Mouse (Mus musculus) hindbrain, embryonic 16.5 days (tissue): ENCODE measurements around the gene Upb1. TPM values are rescaled to one million over a fixed set of nuclear protein-coding genes. Genes with fewer than 3 reads are reported as not detected.

ENCODE experiments used
- ATAC-seq: fragments of 200-750 bp; cut with Nextera tagmentation; 2 replicates; pipeline ENCODE4 v1.8.0; 2017; ENCODE audit warnings: moderate TSS enrichment, moderate library complexity
- H3K27ac ChIP-seq: fragments of 300-500 bp; sonication (generic); 2 replicates; pipeline ENCODE4 v1.5.1; 2014; ENCODE audit warnings: low read depth, mild to moderate bottlenecking, control low read depth, low read length, moderate library complexity
- H3K27me3 ChIP-seq: fragments of 300-500 bp; sonication (generic); replicated peaks from 2 replicates; pipeline ENCODE4 v1.6.1; 2014; ENCODE audit warnings: low read length; ENCODE audit not compliant: control insufficient read depth, insufficient read depth
- H3K36me3 ChIP-seq: fragments of 300-500 bp; sonication (generic); 2 replicates; pipeline ENCODE4 v1.6.1; 2014; ENCODE audit warnings: mild to moderate bottlenecking, low read length, moderate library complexity, mixed read lengths; ENCODE audit not compliant: control insufficient read depth, insufficient read depth
- H3K4me1 ChIP-seq: fragments of 300-500 bp; sonication (generic); 2 replicates; pipeline ENCODE4 v1.6.1; 2014; ENCODE audit warnings: low read depth, low read length; ENCODE audit not compliant: control insufficient read depth, insufficient read depth
- H3K4me2 ChIP-seq: fragments of 300-500 bp; sonication (generic); 2 replicates; pipeline ENCODE4 v1.6.1; 2014; ENCODE audit warnings: mild to moderate bottlenecking, low read length, control low read depth, moderate library complexity
- H3K4me3 ChIP-seq: fragments of 300-500 bp; sonication (generic); 2 replicates; pipeline ENCODE4 v1.5.1; 2014; ENCODE audit warnings: mild to moderate bottlenecking, low read length, control low read depth, moderate library complexity
- H3K9ac ChIP-seq: fragments of 300-500 bp; sonication (generic); 2 replicates; pipeline ENCODE4 v1.6.1; 2014; ENCODE audit warnings: low read depth, mild to moderate bottlenecking, control low read depth, low read length, moderate library complexity
- H3K9me3 ChIP-seq: fragments of 300-500 bp; sonication (generic); 2 replicates; pipeline ENCODE4 v1.6.1; 2014; ENCODE audit warnings: mild to moderate bottlenecking, low read length, moderate library complexity; ENCODE audit not compliant: control insufficient read depth
- WGBS: fragments of 180-500 bp; shearing (Covaris S2); extraction: QIAGEN DNeasy Blood & Tissue Kit; methylation state at CpG from one replicate; pipeline ENCODE4 v1.1.7; 2014; 5-methylcytosine and 5-hydroxymethylcytosine counted together
- polyA plus RNA-seq: library from polyadenylated mRNA; unstranded; fragments of >200 nt; fragmentation: Nextera tagmentation; extraction: Ambion mirVana; gene quantifications from 2 replicates; pipeline ENCODE4 v1.2.1, GENCODE M21; 2015

Upb1 gene
- polyA plus RNA-seq, 1 experiment from 2014 or later, result 0.39 TPM

DNA sequence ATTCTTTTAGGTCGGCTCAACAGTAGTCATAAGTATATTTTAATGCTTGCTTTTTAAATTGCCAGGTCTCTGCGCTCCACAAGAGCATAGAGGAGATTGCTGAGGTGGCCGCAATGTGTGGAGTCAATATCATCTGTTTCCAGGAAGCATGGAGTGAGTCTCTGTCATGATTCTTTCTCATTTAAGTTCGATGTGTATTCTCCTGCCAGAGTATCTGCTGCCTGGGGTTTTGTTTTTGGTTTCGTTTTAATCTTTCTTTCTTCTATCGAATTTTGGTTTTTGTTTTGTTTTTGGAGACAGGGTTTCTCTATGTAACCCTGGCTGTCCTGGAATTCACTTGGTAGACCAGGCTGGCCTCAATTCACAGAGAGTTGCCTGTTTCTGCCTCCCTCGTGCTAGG, 14.0 kb downstream of the Upb1 start:
- no peaks in the 10 kb centered on the region for H3K9me3 ChIP-seq
- ATAC-seq, result no peak
- WGBS, result 88% methylated on average over 7 of the region's 7 CpGs
- H3K27me3 ChIP-seq, result no peaks in the 10 kb centered on the region
- no peak overlapping the region for H3K4me3 ChIP-seq
- no peak overlapping the region for H3K4me2 ChIP-seq
- no peak overlapping the region for H3K9ac ChIP-seq
- H3K36me3 ChIP-seq, result no peaks in the 10 kb centered on the region
- H3K4me1 ChIP-seq, result no peaks in the 10 kb centered on the region; the same call in none of the 2 replicates
- no peak overlapping the region for H3K27ac ChIP-seq

DNA sequence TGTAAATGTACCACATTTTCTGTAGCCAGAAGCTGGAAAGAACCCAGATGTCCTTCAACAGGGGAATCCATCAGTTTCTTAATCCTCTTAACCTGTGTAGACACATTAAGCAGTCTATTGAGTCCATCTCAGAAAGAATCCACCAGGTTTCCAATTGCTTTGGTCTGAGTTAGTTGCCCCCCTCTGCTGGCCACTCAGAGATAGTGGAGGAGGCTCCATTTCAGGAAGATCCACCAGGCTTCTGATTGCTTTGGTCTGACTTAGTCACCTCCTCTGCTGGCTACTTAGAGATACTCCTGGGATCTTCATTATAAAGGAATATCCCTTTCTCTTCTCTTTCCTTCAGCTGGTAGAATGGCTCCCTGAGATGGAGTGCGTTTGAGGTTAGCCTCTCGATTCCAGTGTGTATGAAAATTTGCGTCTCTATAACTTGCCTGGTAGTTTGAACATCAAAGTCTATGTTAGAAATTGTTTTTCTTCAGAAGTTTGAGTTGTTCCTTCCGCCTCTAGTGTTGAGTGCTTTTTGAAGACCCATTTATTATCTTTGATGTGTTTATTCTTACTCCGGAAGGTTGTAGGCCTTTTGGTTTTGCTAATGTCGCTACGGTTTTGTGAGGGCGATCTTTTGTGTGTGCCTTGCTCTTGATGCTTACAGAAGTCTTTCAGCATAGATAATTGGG, 16.6 kb downstream of the Upb1 start:
- Histone ChIP-seq H3K4me1 (no peaks in the 10 kb centered on the region; the same call in none of the 2 replicates), H3K4me2 (no peak overlapping the region), H3K9me3 (no peaks in the 10 kb centered on the region), H3K36me3 (no peaks in the 10 kb centered on the region), H3K27ac (no peak overlapping the region), H3K9ac (no peak overlapping the region), H3K4me3 (no peak overlapping the region), H3K27me3 (no peaks in the 10 kb centered on the region)
- ATAC-seq, result no peak
- 93% methylated on average over 8 of the region's 8 CpGs for whole genome bisulfite sequencing

DNA sequence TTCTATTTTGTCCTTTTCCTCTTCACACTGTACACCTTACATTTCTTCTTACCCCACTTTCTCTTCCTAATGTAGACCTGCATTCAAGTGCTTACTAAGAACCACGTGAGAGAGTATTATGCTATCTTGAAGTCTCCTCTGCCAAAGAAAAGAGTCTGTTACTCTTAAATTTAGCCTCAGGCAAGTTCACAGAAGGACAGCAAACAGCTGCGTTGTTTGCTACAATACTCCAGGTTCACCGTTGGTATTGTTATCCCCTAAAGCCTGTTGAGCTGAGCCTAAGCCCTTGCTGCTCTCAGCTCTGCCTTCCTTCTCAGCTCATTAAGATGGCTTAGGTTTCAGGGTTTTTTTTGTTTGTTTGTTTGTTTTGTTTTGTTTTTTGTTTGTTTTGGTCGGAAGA, 17.8 kb downstream of the Upb1 start:
- Histone ChIP-seq H3K4me2 (no peak overlapping the region), H3K27me3 (no peaks in the 10 kb centered on the region), H3K4me3 (no peak overlapping the region), H3K27ac (no peak overlapping the region), H3K36me3 (no peaks in the 10 kb centered on the region), H3K9me3 (no peaks in the 10 kb centered on the region), H3K4me1 (no peaks in the 10 kb centered on the region), H3K9ac (no peak overlapping the region)
- ATAC-seq, result no peak
- WGBS, result 71% methylated on average over 4 of the region's 4 CpGs

DNA sequence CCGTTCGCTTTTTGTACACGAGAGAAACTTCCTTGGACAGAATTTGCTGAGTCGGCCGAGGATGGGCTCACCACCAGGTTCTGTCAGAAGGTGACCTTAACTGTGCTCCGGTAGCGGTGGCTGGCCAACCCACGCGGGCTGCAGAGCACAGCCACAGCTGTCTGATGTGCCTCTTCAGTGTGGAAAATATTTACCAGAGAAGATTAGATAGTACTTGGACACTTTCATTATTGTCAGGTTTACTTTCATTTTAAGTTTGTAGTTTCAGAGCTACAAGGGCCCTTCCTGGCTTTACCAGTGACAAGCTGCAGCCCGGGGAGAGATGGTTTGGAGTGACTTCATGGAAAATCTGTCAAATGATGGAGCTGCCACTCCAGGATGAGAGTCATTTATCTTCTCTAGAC, 23.6 kb downstream of the Upb1 start:
- Histone ChIP-seq H3K9me3 (no peaks in the 10 kb centered on the region), H3K4me3 (no peak overlapping the region), H3K27me3 (no peaks in the 10 kb centered on the region), H3K9ac (no peak overlapping the region), H3K27ac (no peak overlapping the region), H3K36me3 (no peaks in the 10 kb centered on the region), H3K4me1 (no peaks in the 10 kb centered on the region), H3K4me2 (no peak overlapping the region)
- ATAC-seq, result no peak
- WGBS, result 92% methylated on average over 10 of the region's 10 CpGs

DNA sequence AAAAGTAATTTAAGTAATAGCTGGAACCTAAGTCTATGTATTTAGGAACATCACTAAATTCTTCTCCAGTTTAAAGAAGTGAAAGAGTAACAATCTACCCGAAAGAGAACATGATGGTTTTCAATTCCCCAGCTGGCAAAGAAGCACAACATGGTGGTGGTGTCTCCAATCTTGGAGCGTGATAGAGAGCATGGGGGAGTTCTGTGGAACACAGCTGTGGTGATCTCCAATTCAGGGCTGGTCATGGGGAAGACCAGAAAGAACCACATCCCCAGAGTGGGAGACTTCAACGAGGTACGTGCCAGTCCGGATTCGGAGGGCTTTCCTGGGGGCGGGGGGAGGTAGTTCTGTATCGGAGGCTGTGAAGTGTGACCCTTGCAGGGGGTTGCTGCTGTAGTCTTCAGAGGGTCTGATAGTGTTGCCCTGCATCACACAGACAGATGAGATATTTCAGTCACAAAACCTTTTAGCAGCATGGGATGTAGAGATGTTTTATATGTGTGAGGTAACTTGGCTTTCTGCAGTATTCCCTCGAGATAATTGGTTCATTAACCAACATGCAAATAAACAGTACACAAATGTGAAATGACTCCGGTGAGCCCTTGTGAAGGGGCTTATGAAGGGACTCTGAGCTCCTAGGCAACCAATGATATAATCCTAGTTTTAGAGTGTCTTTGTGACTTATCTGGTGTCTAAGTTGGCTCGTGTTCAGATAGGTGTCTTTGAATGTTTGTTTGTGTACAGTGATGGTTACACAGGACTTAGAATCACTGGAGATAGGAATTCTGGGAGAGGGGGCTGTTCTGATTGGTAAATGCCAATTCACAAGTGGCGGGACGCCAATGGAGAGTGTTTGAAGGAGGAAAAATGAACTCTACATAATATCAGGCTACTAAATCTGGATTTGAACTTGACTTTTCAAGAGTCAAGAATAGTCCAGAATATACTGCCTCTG, 27.4 kb downstream of the Upb1 start:
- Histone ChIP-seq H3K4me3 (no peak overlapping the region), H3K9ac (no peak overlapping the region), H3K9me3 (no peaks in the 10 kb centered on the region), H3K4me1 (no peaks in the 10 kb centered on the region), H3K36me3 (no peaks in the 10 kb centered on the region), H3K27ac (no peak overlapping the region), H3K4me2 (no peak overlapping the region), H3K27me3 (no peaks in the 10 kb centered on the region)
- 75% methylated on average over 13 of the region's 13 CpGs for WGBS
- no peak for ATAC-seq

DNA sequence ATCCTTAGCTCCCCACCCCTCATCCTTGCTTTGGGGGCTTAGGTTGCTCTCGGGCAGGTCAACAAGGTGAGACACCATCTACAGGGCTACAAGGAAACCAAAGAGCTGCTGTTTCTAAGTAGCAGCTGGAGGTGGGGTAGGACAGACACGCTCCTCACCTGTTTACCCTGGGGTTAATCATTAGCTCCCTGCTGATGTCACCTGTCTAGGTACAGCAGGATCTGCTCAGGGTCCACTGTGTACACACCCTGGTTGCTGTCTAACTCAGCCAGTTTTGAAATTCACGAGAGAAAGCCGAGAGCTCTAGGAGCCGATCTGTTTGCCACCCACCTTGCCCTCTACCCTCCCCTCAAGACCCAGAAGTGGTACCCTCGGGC, 28.1 kb downstream of the Upb1 start:
- H3K4me2 ChIP-seq, result no peak overlapping the region
- no peak for ATAC-seq
- no peak overlapping the region for H3K27ac ChIP-seq
- no peaks in the 10 kb centered on the region for H3K4me1 ChIP-seq
- H3K27me3 ChIP-seq, result no peaks in the 10 kb centered on the region
- H3K9ac ChIP-seq, result no peak overlapping the region
- H3K36me3 ChIP-seq, result no peaks in the 10 kb centered on the region
- 85% methylated on average over 6 of the region's 6 CpGs for WGBS
- no peak overlapping the region for H3K4me3 ChIP-seq
- H3K9me3 ChIP-seq, result no peaks in the 10 kb centered on the region

DNA sequence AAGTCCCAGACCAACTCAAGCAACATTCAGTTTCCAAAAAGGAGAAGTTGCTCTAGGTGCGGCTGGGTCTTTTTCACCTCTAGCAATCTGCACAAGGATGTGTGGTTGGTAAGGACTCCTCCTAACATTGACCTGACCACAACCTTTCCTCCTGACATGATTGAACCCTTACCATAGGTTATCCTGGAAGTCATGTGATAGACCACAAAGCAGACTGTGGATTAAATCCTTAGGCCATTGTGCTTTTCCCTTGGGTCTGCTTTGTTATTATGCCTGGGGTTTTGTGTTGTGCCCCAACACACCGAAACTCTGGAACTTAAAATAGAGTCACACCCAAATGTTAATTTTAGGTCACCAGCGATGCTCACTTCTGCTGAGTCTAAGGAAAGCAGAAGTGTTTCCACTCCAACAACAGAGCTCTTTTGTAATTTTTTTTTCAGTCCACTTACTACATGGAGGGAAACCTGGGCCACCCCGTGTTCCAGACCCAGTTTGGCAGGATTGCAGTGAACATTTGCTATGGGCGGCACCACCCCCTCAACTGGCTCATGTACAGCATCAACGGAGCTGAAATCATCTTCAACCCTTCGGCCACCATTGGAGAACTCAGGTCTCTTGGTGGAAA, 28.7 kb downstream of the Upb1 start:
- no peak for ATAC-seq
- H3K9ac ChIP-seq, result no peak overlapping the region
- H3K9me3 ChIP-seq, result no peaks in the 10 kb centered on the region
- 87% methylated on average over 7 of the region's 7 CpGs for WGBS
- H3K36me3 ChIP-seq, result no peaks in the 10 kb centered on the region
- no peak overlapping the region for H3K4me3 ChIP-seq
- H3K4me2 ChIP-seq, result no peak overlapping the region
- H3K27ac ChIP-seq, result no peak overlapping the region
- no peaks in the 10 kb centered on the region for H3K4me1 ChIP-seq
- no peaks in the 10 kb centered on the region for H3K27me3 ChIP-seq

DNA sequence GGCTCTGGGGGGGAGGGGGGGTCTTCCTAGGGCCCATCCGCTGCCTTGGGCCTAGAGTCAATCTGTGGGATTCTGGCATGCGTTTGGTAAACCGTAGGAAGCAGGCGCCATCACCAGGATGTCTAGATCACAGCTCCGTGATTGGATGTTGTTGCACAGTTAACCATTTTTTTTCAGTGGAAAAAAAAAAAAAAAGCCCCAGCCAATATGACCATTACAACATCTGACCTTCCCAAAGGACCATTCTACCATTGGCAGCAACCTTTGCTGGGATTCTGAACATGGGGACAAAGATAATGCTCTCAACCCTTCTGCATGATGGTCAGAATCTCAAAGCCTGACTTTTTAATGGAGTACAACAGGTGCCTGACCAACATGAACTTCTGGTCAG, 29.2 kb downstream of the Upb1 start:
- WGBS, result 91% methylated on average over 5 of the region's 5 CpGs
- Histone ChIP-seq H3K27me3 (no peaks in the 10 kb centered on the region), H3K4me1 (no peaks in the 10 kb centered on the region), H3K4me2 (no peak overlapping the region), H3K36me3 (no peaks in the 10 kb centered on the region), H3K27ac (no peak overlapping the region), H3K4me3 (no peak overlapping the region), H3K9me3 (no peaks in the 10 kb centered on the region), H3K9ac (no peak overlapping the region)
- no peak for ATAC-seq

DNA sequence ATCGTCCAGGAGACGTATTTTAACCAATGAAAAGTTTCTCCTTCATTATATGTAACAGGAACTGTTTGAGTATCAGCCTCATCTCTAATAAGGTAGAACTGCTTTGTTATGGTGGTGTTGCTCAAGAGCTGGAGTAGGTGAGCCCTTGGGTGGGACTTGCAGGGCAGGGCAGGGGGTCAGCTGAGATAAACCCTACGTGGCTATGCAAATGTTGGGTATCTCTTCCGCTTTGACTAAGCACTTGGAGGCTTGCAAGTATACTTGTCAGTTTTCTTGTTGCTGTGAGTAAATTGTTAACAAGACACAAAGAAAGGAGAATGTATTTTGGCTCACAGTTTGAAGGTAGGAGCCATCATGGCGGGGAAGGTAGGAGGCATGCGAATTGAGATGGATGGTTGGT, 29.7 kb downstream of the Upb1 start:
- Histone ChIP-seq H3K27ac (no peak overlapping the region), H3K27me3 (no peaks in the 10 kb centered on the region), H3K36me3 (no peaks in the 10 kb centered on the region), H3K4me2 (no peak overlapping the region), H3K9ac (no peak overlapping the region), H3K4me1 (no peaks in the 10 kb centered on the region), H3K9me3 (no peaks in the 10 kb centered on the region), H3K4me3 (no peak overlapping the region)
- 96% methylated on average over 6 of the region's 6 CpGs for WGBS
- ATAC-seq, result no peak
